Mouse (Mus musculus) adrenal gland, adult 8-10 months (tissue): Measurements from ENCODE around the gene Dvl1. TPM values are rescaled to one million over a fixed set of nuclear protein-coding genes. Genes with fewer than 3 reads are reported as not detected.
A peak's percentile ranks its signal among the peaks of the same experiment; 100 is the strongest.

Experiments
- DNase-seq: peaks from one replicate; pipeline ENCODE4 v3.0.0; 2022
- total RNA-seq, 4 experiments: library from RNA; stranded (reverse); gene quantifications; 2 replicates each; pipeline ENCODE4 v1.2.4; 2022

The Dvl1 gene
- total RNA-seq, 4 experiments from 2014 or later = 69.6 to 110 (median 73.1) TPM

GRCm38 (mm10) chr4:155840076-155841002 is 6.9 kb upstream of the Dvl1 start:
- DNase-seq = no peak

- peak; percentile 55 for DNase-seq
Observed at GRCm38 (mm10) chr4:155841003-155841454, 6.2 kb upstream of the Dvl1 start.

GRCm38 (mm10) chr4:155841651-155842270 is 5.4 kb upstream of the Dvl1 start:
- DNase-seq = no peak

GRCm38 (mm10) chr4:155843231-155843630 is 4.0 kb upstream of the Dvl1 start:
- DNase-seq = no peak

- DNase-seq = no peak
Observed at GRCm38 (mm10) chr4:155847591-155848352, 570 bp downstream of the Dvl1 start.

GRCm38 (mm10) chr4:155848434-155849095 is 1.4 kb downstream of the Dvl1 start:
- DNase-seq = no peak

- DNase-seq = no peak
Observed at GRCm38 (mm10) chr4:155849391-155849790, 2.2 kb downstream of the Dvl1 start.

- no peak for DNase-seq
Observed at GRCm38 (mm10) chr4:155849792-155850451, 2.7 kb downstream of the Dvl1 start.

GRCm38 (mm10) chr4:155851368-155851767 is 4.2 kb downstream of the Dvl1 start:
- DNase-seq = peak; percentile 68

- DNase-seq = no peak
Observed at GRCm38 (mm10) chr4:155851951-155852411, 4.8 kb downstream of the Dvl1 start.

- no peak for DNase-seq
Observed at GRCm38 (mm10) chr4:155853421-155853820, 6.2 kb downstream of the Dvl1 start.

GRCm38 (mm10) chr4:155854991-155855390 is 7.8 kb downstream of the Dvl1 start:
- DNase-seq = no peak

- no peak for DNase-seq
Observed at GRCm38 (mm10) chr4:155856071-155856470, 8.9 kb downstream of the Dvl1 start.

- DNase-seq = peak; percentile 0
Observed at GRCm38 (mm10) chr4:155856881-155857280, 9.7 kb downstream of the Dvl1 start.

- peak; percentile 31 for DNase-seq
Observed at GRCm38 (mm10) chr4:155859318-155859717, 12.1 kb downstream of the Dvl1 start.

- peak; percentile 6 for DNase-seq
Observed at GRCm38 (mm10) chr4:155861787-155862186, 14.6 kb downstream of the Dvl1 start.

- DNase-seq = peak; percentile 4
Observed at GRCm38 (mm10) chr4:155863001-155863400, 15.8 kb downstream of the Dvl1 start, which contains the start of gene Tas1r3. TSS of gene Tas1r3 (minus strand) at chr4:155863362.

- DNase-seq = no peak
Observed at GRCm38 (mm10) chr4:155868614-155869298, 21.6 kb downstream of the Dvl1 start.

GRCm38 (mm10) chr4:155869317-155870033 is 22.3 kb downstream of the Dvl1 start, which contains the start of the genes Cptp and Ints11:
TSS of gene Cptp (minus strand) at chr4:155869440.
TSS of gene Ints11 (plus strand) at chr4:155869546.
- peak; percentile 96 for DNase-seq

- no peak for DNase-seq
Observed at GRCm38 (mm10) chr4:155871404-155871803, 24.2 kb downstream of the Dvl1 start.
